Mouse (Mus musculus) limb, embryonic 11.5 days (tissue): Measurements from ENCODE around the gene Prlh. TPM values are rescaled to one million over a fixed set of nuclear protein-coding genes. Genes with fewer than 3 reads are reported as not detected.

Experiments used
- ATAC-seq: fragments of 200-750 bp; cut with Nextera tagmentation; 2 replicates; pipeline ENCODE4 v1.8.0; 2017; ENCODE audit warnings: low read depth; ENCODE audit not compliant: insufficient number of reproducible peaks, low FRiP score, low TSS enrichment
- DNase-seq: peaks from one replicate; pipeline ENCODE4 v3.0.0-alpha.2; 2015; ENCODE audit warnings: low spot score
- H3K27ac ChIP-seq: fragments of 300-500 bp; sonication (generic); replicated peaks from 2 replicates; pipeline ENCODE4 v1.5.1; 2014; ENCODE audit warnings: low read depth, mild to moderate bottlenecking, low read length
- H3K27me3 ChIP-seq: fragments of 300-500 bp; sonication (generic); 2 replicates; pipeline ENCODE4 v1.6.1; 2014; ENCODE audit warnings: mild to moderate bottlenecking, low read length, mixed read lengths; ENCODE audit not compliant: control insufficient read depth, insufficient read depth
- H3K36me3 ChIP-seq: fragments of 300-500 bp; sonication (generic); 2 replicates; pipeline ENCODE4 v1.6.1; 2014; ENCODE audit warnings: mild to moderate bottlenecking, low read length, moderate library complexity, mixed read lengths; ENCODE audit not compliant: control insufficient read depth, insufficient read depth
- H3K4me1 ChIP-seq: fragments of 300-500 bp; sonication (generic); 2 replicates; pipeline ENCODE4 v1.6.1; 2014; ENCODE audit warnings: low read length, mixed read lengths; ENCODE audit not compliant: control insufficient read depth, insufficient read depth
- H3K4me2 ChIP-seq: fragments of 300-500 bp; sonication (generic); 2 replicates; pipeline ENCODE4 v1.6.1; 2014; ENCODE audit warnings: low read depth, mild to moderate bottlenecking, moderate library complexity; ENCODE audit not compliant: severe bottlenecking
- H3K4me3 ChIP-seq: fragments of 300-500 bp; sonication (generic); 2 replicates; pipeline ENCODE4 v1.5.1; 2014; ENCODE audit warnings: low read depth, low read length
- H3K9ac ChIP-seq: fragments of 300-500 bp; sonication (generic); 2 replicates; pipeline ENCODE4 v1.6.1; 2014; ENCODE audit warnings: mild to moderate bottlenecking, low read length
- H3K9me3 ChIP-seq: fragments of 300-500 bp; sonication (generic); 2 replicates; pipeline ENCODE4 v1.6.1; 2016; ENCODE audit warnings: low read length; ENCODE audit not compliant: control insufficient read depth
- WGBS: fragments of 180-500 bp; shearing (Covaris S2); extraction: QIAGEN DNeasy Blood & Tissue Kit; methylation state at CpG from one replicate; pipeline ENCODE4 v1.1.7; 2014; 5-methylcytosine and 5-hydroxymethylcytosine counted together
- polyA plus RNA-seq: library from polyadenylated mRNA; unstranded; fragments of >200 nt; fragmentation: Nextera tagmentation; extraction: Ambion mirVana; gene quantifications from 2 replicates; pipeline ENCODE4 v1.2.1, GENCODE M21; 2014

Prlh gene
- not detected in 2 replicates for polyA plus RNA-seq

DNA sequence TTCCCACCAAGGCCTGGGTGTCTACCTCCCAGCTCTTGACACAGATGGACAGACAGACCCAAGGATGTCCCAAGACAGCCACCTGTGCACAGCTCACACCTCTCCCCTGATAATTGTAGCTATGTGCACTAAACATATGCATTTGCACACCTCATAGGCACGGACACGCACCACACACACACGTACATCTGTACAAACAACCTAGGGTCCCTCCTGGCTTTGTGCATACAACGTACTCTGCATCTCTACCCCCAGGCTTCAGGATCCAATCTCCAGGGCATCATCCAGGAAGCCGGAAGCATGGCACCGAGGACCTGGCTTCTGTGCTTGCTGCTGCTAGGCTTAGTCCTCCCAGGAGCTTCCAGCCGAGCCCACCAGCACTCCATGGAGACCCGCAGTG is at the start of gene Prlh:
Prlh (plus strand) TSS at position 301 of the 400 bp plus-strand sequence.
- Histone ChIP-seq H3K4me2 (no peak within 1 kb of the TSS), H3K9ac (no peak within 1 kb of the TSS), H3K36me3 (no peaks in the 10 kb centered on the region), H3K4me1 (no peaks in the 10 kb centered on the region), H3K4me3 (no peak within 1 kb of the TSS), H3K27ac (no peak within 1 kb of the TSS), H3K27me3 (no peaks in the 10 kb centered on the region), H3K9me3 (no peaks in the 10 kb centered on the region)
- DNase-seq = no peak
- ATAC-seq = no peak
- 85% methylated on average over 8 of the region's 8 CpGs for WGBS

DNA sequence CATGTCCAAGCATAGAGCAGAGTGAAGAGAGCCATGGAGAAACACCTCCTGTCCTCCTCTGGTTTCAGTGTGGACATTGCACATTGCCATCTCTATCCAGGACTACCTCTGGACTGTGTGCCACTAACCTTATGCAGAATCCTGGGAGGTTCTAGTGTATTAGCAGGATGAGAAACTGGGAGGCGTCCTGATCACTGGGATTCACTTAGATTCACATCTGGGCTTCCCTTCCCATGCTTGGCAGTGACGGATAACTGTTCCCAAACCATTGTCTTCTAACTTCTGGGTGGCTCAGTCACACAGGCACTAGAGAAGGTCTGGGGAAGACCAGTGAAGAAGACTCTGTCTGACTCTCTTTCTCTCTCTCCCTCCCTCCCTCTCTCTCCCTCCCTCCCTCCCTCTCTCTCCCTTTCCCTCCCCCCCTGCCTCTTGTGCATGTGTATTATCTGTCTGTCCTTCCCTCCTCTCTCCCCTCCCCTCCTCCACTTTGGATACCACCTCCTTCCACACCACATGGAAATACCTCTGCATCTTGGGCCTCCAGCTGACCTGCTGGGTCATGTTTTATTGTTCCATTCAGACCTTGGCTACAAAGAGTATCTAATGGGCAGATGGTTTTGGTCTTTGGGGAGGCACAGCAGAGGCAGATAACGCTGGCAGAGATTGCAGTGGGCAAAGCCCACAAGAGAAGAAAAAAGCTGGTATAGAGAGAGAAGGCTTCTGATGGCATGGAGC is 49.5 kb upstream of the Prlh start:
- Histone ChIP-seq H3K27ac (no peak overlapping the region), H3K27me3 (no peaks in the 10 kb centered on the region), H3K36me3 (no peaks in the 10 kb centered on the region), H3K4me1 (no peaks in the 10 kb centered on the region), H3K9me3 (no peaks in the 10 kb centered on the region), H3K9ac (no peak overlapping the region), H3K4me2 (no peak overlapping the region), H3K4me3 (no peak overlapping the region)
- DNase-seq (no peak), ATAC-seq (no peak)
- 57% methylated on average over 3 of the region's 3 CpGs for WGBS

DNA sequence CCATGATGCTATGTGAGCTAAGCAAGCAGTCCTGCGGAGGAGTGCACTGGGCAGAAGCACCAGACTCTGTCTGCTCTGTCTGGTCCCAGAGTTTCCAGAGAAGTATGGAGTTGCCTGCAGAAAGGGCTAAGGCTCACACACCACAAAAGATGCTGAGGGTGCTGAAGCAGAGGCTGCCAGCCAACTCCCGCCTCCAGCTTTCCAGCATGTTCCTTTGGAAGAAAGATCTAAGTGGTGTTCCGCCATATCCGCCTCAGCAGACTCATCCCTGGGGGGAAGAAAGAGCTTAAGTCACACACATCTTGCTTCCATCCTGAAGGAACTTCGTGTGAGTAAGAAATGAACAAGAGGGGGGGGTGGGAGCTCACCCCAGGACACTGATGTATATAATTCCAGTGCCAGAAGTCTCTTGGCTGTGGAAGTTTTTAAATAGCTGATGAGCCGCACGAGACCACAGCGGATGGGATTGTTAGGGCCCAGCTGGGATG is 48.9 kb upstream of the Prlh start:
- H3K27me3 ChIP-seq = no peaks in the 10 kb centered on the region
- no peaks in the 10 kb centered on the region for H3K9me3 ChIP-seq
- H3K4me2 ChIP-seq = no peak overlapping the region
- ATAC-seq (no peak), DNase-seq (no peak)
- no peak overlapping the region for H3K27ac ChIP-seq
- no peaks in the 10 kb centered on the region for H3K4me1 ChIP-seq
- H3K4me3 ChIP-seq = no peak overlapping the region
- WGBS = 75% methylated on average over 8 of the region's 8 CpGs
- no peaks in the 10 kb centered on the region for H3K36me3 ChIP-seq
- H3K9ac ChIP-seq = no peak overlapping the region

DNA sequence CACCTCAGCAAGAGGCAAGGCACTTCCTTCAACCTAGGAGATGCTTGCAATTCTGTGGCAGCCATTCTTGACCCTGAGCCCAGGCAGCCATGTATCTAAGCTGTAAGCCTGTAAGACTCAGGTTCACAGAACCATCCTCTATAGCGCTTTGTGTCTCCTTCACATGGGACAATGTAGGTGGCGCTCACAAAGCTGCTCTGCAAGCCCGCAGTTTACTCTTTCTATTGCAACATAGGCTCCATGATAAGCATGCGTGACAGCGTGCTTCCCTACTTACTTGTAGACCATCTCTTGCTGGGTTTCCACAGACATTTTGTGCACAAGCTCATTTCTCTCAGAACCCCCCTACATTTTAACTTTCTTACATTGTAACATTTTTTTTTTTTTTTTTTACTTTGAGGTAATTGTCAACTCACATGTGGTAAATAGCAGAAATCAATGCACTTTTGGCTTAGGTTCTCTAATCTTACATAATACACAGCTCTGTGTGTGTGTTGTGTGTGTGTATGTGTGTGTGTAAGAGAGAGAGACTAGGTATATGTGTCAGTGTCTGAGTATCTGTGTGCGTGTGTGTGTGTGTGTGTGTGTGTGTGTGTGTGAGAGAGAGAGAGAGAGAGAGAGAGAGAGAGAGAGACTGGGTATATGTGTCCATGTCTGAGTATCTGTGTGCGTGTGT is 48.0 kb upstream of the Prlh start:
- Histone ChIP-seq H3K4me3 (no peak overlapping the region), H3K27me3 (no peaks in the 10 kb centered on the region), H3K36me3 (no peaks in the 10 kb centered on the region), H3K4me2 (no peak overlapping the region), H3K9me3 (no peaks in the 10 kb centered on the region), H3K4me1 (no peaks in the 10 kb centered on the region), H3K9ac (no peak overlapping the region), H3K27ac (no peak overlapping the region)
- DNase-seq (no peak), ATAC-seq (no peak)
- WGBS = 90% methylated on average over 7 of the region's 7 CpGs

DNA sequence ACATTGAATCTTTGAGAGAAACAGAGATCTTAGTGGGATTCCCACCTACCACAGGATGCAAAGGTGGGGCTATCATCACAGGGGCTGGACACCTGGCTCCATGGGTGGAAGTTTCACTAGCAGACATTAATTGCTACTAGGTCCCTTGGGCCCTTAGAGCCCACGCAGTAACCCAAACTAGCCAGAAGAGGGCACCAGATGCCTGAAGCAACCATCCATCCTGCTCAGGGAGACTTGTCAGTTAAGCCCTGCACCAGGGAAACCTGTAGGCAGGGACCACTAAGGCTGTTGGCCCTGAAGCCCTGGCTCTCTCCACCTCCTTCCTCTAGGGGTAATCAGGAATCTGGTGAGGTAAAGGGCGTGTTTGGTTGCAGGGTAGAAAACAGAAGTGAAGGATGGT is 46.6 kb upstream of the Prlh start:
- H3K9me3 ChIP-seq = no peaks in the 10 kb centered on the region
- no peaks in the 10 kb centered on the region for H3K27me3 ChIP-seq
- no peak overlapping the region for H3K9ac ChIP-seq
- ATAC-seq (no peak), DNase-seq (peak; percentile 58)
- H3K4me1 ChIP-seq = no peaks in the 10 kb centered on the region
- 2% methylated on average over 2 of the region's 2 CpGs for WGBS
- no peak overlapping the region for H3K4me3 ChIP-seq
- H3K36me3 ChIP-seq = no peaks in the 10 kb centered on the region
- H3K27ac ChIP-seq = no peak overlapping the region
- H3K4me2 ChIP-seq = no peak overlapping the region

DNA sequence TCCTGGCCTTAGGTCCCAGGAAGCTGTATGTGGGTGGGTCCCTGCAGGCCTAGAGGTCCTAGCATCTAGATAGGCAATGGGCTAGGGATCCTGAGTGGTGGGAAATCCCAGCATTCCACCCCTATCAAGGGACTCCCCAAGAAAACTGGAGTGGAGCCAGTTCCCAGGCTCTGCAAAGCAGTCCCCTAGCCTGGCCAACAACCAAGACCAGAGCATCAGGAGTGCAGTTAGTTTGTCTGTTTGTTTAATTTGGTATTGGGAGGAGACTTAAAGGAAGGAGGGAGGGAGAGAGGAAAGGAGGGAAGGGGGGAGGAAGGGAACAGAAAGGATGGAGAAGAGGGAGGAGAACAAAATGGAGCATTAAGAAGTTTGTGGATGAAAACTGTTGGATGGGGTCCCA is 43.7 kb upstream of the Prlh start:
- Histone ChIP-seq H3K36me3 (no peaks in the 10 kb centered on the region), H3K9me3 (no peaks in the 10 kb centered on the region), H3K4me2 (no peak overlapping the region), H3K9ac (no peak overlapping the region; the same call in 1 of the 2 replicates), H3K4me1 (no peaks in the 10 kb centered on the region), H3K27me3 (no peaks in the 10 kb centered on the region), H3K4me3 (no peak overlapping the region), H3K27ac (no peak overlapping the region)
- no peak for DNase-seq
- ATAC-seq = no peak

DNA sequence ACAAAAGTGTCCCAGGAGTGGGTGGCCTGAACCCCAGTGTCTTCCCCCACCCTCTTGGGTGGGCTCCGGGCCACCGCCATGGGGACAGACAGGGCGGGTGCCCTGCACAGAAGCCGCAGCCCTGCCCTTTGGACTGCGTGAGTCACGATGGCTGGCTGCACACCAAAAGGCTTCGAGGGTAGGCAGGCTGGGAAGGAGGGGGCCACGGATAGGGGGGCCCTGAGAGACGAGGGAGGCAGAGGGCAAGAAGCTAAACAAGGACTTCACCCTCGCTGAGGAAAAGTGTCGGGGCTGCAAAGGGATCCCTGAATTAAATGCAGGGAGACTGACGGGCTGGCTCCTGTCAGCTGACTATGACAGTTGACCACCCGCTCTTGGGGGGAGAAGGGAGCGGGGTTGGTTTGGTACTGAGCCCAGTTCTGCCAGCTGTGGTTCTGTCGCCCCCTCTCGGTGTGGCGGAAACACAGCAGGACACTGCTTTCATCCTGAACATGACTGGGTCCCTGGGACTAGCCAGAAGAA is 43.2 kb upstream of the Prlh start:
- Histone ChIP-seq H3K36me3 (no peaks in the 10 kb centered on the region), H3K4me2 (no peak overlapping the region), H3K4me3 (no peak overlapping the region), H3K27ac (no peak overlapping the region), H3K9ac (no peak overlapping the region), H3K27me3 (no peaks in the 10 kb centered on the region), H3K9me3 (no peaks in the 10 kb centered on the region), H3K4me1 (no peaks in the 10 kb centered on the region; the same call in 1 of the 2 replicates)
- 53% methylated on average over 17 of the region's 17 CpGs for WGBS
- ATAC-seq (no peak), DNase-seq (no peak)

DNA sequence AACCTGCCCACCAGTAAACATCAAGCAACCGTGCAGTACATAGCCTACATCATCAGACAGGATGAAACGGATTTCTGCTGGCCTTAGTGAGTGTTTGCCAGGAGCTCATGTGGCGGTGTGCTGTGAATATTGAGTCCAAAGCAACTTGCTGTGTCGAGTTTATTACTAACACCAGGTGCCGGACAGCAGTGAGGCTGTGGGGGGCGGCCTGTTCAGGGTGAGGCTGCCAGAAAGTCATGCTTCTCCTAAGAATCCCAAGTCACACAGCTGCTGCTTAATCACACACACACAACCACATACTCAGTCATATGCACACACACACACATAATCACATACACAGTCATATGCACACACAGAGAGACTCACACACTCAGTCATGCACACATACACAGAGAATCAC is 39.7 kb upstream of the Prlh start:
- no peak overlapping the region for H3K4me2 ChIP-seq
- H3K27ac ChIP-seq = no peak overlapping the region
- H3K27me3 ChIP-seq = no peaks in the 10 kb centered on the region
- H3K36me3 ChIP-seq = no peaks in the 10 kb centered on the region
- H3K9ac ChIP-seq = no peak overlapping the region
- no peak for DNase-seq
- 60% methylated on average over 6 of the region's 6 CpGs for WGBS
- H3K4me3 ChIP-seq = no peak overlapping the region
- no peak for ATAC-seq
- peaks cover 9% of the 10 kb centered on the region for H3K4me1 ChIP-seq
- no peaks in the 10 kb centered on the region for H3K9me3 ChIP-seq
